Mouse (Mus musculus): Measurements from ENCODE around the gene Snx4. TPM values are rescaled to one million over a fixed set of nuclear protein-coding genes. Genes with fewer than 3 reads are reported as not detected.

The Snx4 gene
- polyA plus RNA-seq, 1 experiment from 2014 or later = 81.4 TPM

GRCm38 (mm10) chr16:33244933-33245470, 6.2 kb upstream of the Snx4 start:
- Histone ChIP-seq H3K4me1 (replicated peaks) (no peaks in the 10 kb centered on the region), H3K4me2 (no peak overlapping the region), H3K4me3 (no peak overlapping the region), H3K36me3 (peaks cover 50% of the 10 kb centered on the region), H3K27ac (ENCODE audit: poor library complexity, severe bottlenecking) (no peak overlapping the region), H3K9ac (no peak overlapping the region), H3K9me3 (replicated peaks) (no peaks in the 10 kb centered on the region), H3K27me3 (replicated peaks) (no peaks in the 10 kb centered on the region)
- no peak for ATAC-seq (ENCODE audit: insufficient number of reproducible peaks, low FRiP score)
- WGBS = 92% methylated on average over 9 of the region's 9 CpGs

- no peak overlapping the region for H3K9ac ChIP-seq
- H3K4me3 ChIP-seq = no peak overlapping the region
- H3K4me1 ChIP-seq (replicated peaks) = no peaks in the 10 kb centered on the region
- peaks cover 36% of the 10 kb centered on the region for H3K36me3 ChIP-seq
- no peak overlapping the region for H3K27ac ChIP-seq (ENCODE audit: poor library complexity, severe bottlenecking)
- no peaks in the 10 kb centered on the region for H3K9me3 ChIP-seq (replicated peaks)
- no peaks in the 10 kb centered on the region for H3K27me3 ChIP-seq (replicated peaks)
- no peak overlapping the region for H3K4me2 ChIP-seq
- ATAC-seq (ENCODE audit: insufficient number of reproducible peaks, low FRiP score) = no peak
- 88% methylated on average over 5 of the region's 5 CpGs for WGBS
Observed at GRCm38 (mm10) chr16:33246526-33246925, 4.7 kb upstream of the Snx4 start.

- no peaks in the 10 kb centered on the region for H3K27me3 ChIP-seq (replicated peaks)
- no peak overlapping the region for H3K9ac ChIP-seq
- no peak for ATAC-seq (ENCODE audit: insufficient number of reproducible peaks, low FRiP score)
- no peak overlapping the region for H3K4me3 ChIP-seq
- WGBS = 83% methylated on average over 2 of the region's 2 CpGs
- H3K4me1 ChIP-seq (replicated peaks) = peaks cover 2% of the 10 kb centered on the region
- no peak overlapping the region for H3K27ac ChIP-seq (ENCODE audit: poor library complexity, severe bottlenecking)
- no peak overlapping the region for H3K4me2 ChIP-seq
- H3K9me3 ChIP-seq (replicated peaks) = no peaks in the 10 kb centered on the region
- H3K36me3 ChIP-seq = peaks cover 32% of the 10 kb centered on the region
Observed at GRCm38 (mm10) chr16:33247006-33247405, 4.2 kb upstream of the Snx4 start.

GRCm38 (mm10) chr16:33250651-33251120, 556 bp upstream of the Snx4 start:
- no peaks in the 10 kb centered on the region for H3K27me3 ChIP-seq (replicated peaks)
- peak overlapping the region; percentile 100 for H3K9ac ChIP-seq
- H3K4me3 ChIP-seq = peak overlapping the region; percentile 99
- peaks cover 14% of the 10 kb centered on the region for H3K4me1 ChIP-seq (replicated peaks)
- WGBS = 22% methylated on average over 9 of the region's 9 CpGs
- peak overlapping the region; percentile 84 for H3K4me2 ChIP-seq
- H3K27ac ChIP-seq (ENCODE audit: poor library complexity, severe bottlenecking) = peak overlapping the region; percentile 89; the same call in 1 of the 2 replicates
- H3K36me3 ChIP-seq = peaks cover 14% of the 10 kb centered on the region
- no peaks in the 10 kb centered on the region for H3K9me3 ChIP-seq (replicated peaks)
- ATAC-seq (ENCODE audit: insufficient number of reproducible peaks, low FRiP score) = no peak

- Histone ChIP-seq H3K36me3 (peaks cover 4% of the 10 kb centered on the region), H3K9me3 (replicated peaks) (no peaks in the 10 kb centered on the region), H3K4me2 (no peak overlapping the region), H3K4me3 (no peak overlapping the region), H3K9ac (no peak overlapping the region), H3K27ac (ENCODE audit: poor library complexity, severe bottlenecking) (no peak overlapping the region), H3K4me1 (replicated peaks) (peaks cover 36% of the 10 kb centered on the region), H3K27me3 (replicated peaks) (no peaks in the 10 kb centered on the region)
- ATAC-seq (ENCODE audit: insufficient number of reproducible peaks, low FRiP score) = no peak
- 83% methylated on average over 7 of the region's 7 CpGs for WGBS
Observed at GRCm38 (mm10) chr16:33255601-33256000, 4.4 kb downstream of the Snx4 start.

- H3K4me3 ChIP-seq = no peak overlapping the region
- H3K36me3 ChIP-seq = peaks cover 3% of the 10 kb centered on the region
- WGBS = 26% methylated on average over 2 of the region's 2 CpGs
- H3K9ac ChIP-seq = no peak overlapping the region
- ATAC-seq (ENCODE audit: insufficient number of reproducible peaks, low FRiP score) = no peak
- no peaks in the 10 kb centered on the region for H3K9me3 ChIP-seq (replicated peaks)
- H3K27ac ChIP-seq (ENCODE audit: poor library complexity, severe bottlenecking) = no peak overlapping the region
- no peak overlapping the region for H3K4me2 ChIP-seq
- peaks cover 43% of the 10 kb centered on the region for H3K4me1 ChIP-seq (replicated peaks)
- H3K27me3 ChIP-seq (replicated peaks) = no peaks in the 10 kb centered on the region
Observed at GRCm38 (mm10) chr16:33258530-33258929, 7.3 kb downstream of the Snx4 start.

GRCm38 (mm10) chr16:33259824-33260223, 8.6 kb downstream of the Snx4 start:
- H3K36me3 ChIP-seq = peaks cover 10% of the 10 kb centered on the region
- H3K4me2 ChIP-seq = no peak overlapping the region
- no peak for ATAC-seq (ENCODE audit: insufficient number of reproducible peaks, low FRiP score)
- 75% methylated on average over 3 of the region's 3 CpGs for WGBS
- H3K27ac ChIP-seq (ENCODE audit: poor library complexity, severe bottlenecking) = no peak overlapping the region
- no peak overlapping the region for H3K4me3 ChIP-seq
- no peak overlapping the region for H3K9ac ChIP-seq
- no peaks in the 10 kb centered on the region for H3K27me3 ChIP-seq (replicated peaks)
- H3K4me1 ChIP-seq (replicated peaks) = peaks cover 42% of the 10 kb centered on the region
- H3K9me3 ChIP-seq (replicated peaks) = no peaks in the 10 kb centered on the region

- Histone ChIP-seq H3K27me3 (replicated peaks) (no peaks in the 10 kb centered on the region), H3K9ac (no peak overlapping the region), H3K4me2 (no peak overlapping the region), H3K4me3 (no peak overlapping the region), H3K9me3 (replicated peaks) (no peaks in the 10 kb centered on the region), H3K36me3 (peaks cover 20% of the 10 kb centered on the region), H3K27ac (ENCODE audit: poor library complexity, severe bottlenecking) (peak overlapping the region; percentile 63; the same call in 1 of the 2 replicates), H3K4me1 (replicated peaks) (peaks cover 39% of the 10 kb centered on the region)
- ATAC-seq (ENCODE audit: insufficient number of reproducible peaks, low FRiP score) = no peak
- 52% methylated on average over 8 of the region's 8 CpGs for WGBS
Observed at GRCm38 (mm10) chr16:33260825-33261224, 9.6 kb downstream of the Snx4 start.

GRCm38 (mm10) chr16:33261584-33262061, 10.4 kb downstream of the Snx4 start:
- Histone ChIP-seq H3K36me3 (peaks cover 28% of the 10 kb centered on the region), H3K4me2 (no peak overlapping the region), H3K4me1 (replicated peaks) (peaks cover 37% of the 10 kb centered on the region), H3K27me3 (replicated peaks) (no peaks in the 10 kb centered on the region), H3K27ac (ENCODE audit: poor library complexity, severe bottlenecking) (peak overlapping the region; percentile 63), H3K9ac (no peak overlapping the region), H3K4me3 (no peak overlapping the region), H3K9me3 (replicated peaks) (no peaks in the 10 kb centered on the region)
- ATAC-seq (ENCODE audit: insufficient number of reproducible peaks, low FRiP score) = peak; percentile 74
- WGBS = 29% methylated on average over 2 of the region's 2 CpGs

- no peak; the same call in 1 of the 2 replicates for ATAC-seq (ENCODE audit: insufficient number of reproducible peaks, low FRiP score)
- H3K27ac ChIP-seq (ENCODE audit: poor library complexity, severe bottlenecking) = peak overlapping the region; percentile 63
- H3K9ac ChIP-seq = no peak overlapping the region
- H3K27me3 ChIP-seq (replicated peaks) = no peaks in the 10 kb centered on the region
- H3K4me3 ChIP-seq = no peak overlapping the region
- 71% methylated on average over 1 of the region's 1 CpGs for WGBS
- H3K36me3 ChIP-seq = peaks cover 30% of the 10 kb centered on the region
- no peak overlapping the region for H3K4me2 ChIP-seq
- no peaks in the 10 kb centered on the region for H3K9me3 ChIP-seq (replicated peaks)
- peaks cover 34% of the 10 kb centered on the region for H3K4me1 ChIP-seq (replicated peaks)
Observed at GRCm38 (mm10) chr16:33262096-33262495, 10.9 kb downstream of the Snx4 start.

GRCm38 (mm10) chr16:33267616-33268253, 16.5 kb downstream of the Snx4 start:
- Histone ChIP-seq H3K4me2 (no peak overlapping the region), H3K9me3 (replicated peaks) (no peaks in the 10 kb centered on the region), H3K27me3 (replicated peaks) (no peaks in the 10 kb centered on the region), H3K9ac (no peak overlapping the region), H3K36me3 (peaks cover 62% of the 10 kb centered on the region), H3K27ac (ENCODE audit: poor library complexity, severe bottlenecking) (no peak overlapping the region), H3K4me3 (no peak overlapping the region), H3K4me1 (replicated peaks) (no peaks in the 10 kb centered on the region)
- 83% methylated on average over 9 of the region's 9 CpGs for WGBS
- ATAC-seq (ENCODE audit: insufficient number of reproducible peaks, low FRiP score) = no peak
